Mouse (Mus musculus) heart, postnatal 0 days (tissue): ENCODE data around the gene AC124108.1.

Experiments
- CTCF ChIP-seq: IDR thresholded peaks from 2 replicates; pipeline ENCODE4 v1.5.1; 2016; ENCODE audit warnings: antibody characterized with exemption, control low read depth, low read depth
- EP300 ChIP-seq: IDR thresholded peaks from 2 replicates; pipeline ENCODE4 v1.6.1; 2016; ENCODE audit warnings: antibody characterized with exemption, low read depth

GRCm38 (mm10) chr1:132143079-132143478 lies 48.2 kb upstream of the AC124108.1 start:
- no peak for TF ChIP-seq EP300
- no peak for TF ChIP-seq CTCF
